Mouse (Mus musculus): ENCODE data around the gene Timmdc1. TPM values are rescaled to one million over a fixed set of nuclear protein-coding genes. Genes with fewer than 3 reads are reported as not detected.

Gene Timmdc1
- total RNA-seq, 2 experiments from 2014 or later = 30.5 to 32.9 TPM

DNA sequence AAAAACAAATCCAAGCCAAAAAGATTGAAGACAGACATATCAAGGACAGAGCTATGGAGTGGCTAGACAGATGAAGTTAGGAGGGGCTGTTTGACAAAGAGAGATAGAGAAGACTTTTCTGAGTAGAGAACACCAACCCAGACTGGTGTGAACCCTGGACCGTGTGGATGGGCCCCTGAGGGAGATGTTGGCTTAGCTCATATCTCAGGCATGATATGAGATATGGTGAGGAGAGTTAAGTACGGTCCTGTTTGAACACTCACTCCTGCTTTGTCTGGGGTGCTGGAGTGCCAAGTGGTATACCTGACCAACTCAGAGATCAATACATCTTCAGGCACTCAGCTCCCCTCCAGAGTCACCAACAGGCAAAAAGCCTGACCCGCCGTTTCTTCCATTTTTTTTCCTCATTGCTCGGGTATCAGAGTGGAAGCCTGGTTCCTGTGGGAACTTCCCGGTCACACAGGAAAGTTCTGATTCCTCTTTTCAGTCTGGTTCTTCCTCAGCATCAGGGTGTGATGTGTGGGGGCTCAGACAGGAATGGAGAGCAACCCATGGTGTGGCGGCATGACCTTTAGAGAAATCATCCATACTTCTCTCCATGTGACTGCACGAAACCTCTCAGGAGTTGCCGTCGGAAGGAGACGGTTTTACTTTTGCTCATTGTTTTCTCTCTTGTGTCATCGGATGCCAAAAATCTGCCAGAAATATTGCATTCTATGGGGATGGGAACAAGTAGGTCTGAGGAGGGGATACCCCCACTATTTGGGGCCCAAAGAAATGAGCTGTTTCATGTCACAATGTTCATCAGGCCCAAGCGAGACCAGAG is 55.2 kb downstream of the Timmdc1 start:
- DNase-seq (ENCODE audit: low spot score in 2 of 2) = no peak

DNA sequence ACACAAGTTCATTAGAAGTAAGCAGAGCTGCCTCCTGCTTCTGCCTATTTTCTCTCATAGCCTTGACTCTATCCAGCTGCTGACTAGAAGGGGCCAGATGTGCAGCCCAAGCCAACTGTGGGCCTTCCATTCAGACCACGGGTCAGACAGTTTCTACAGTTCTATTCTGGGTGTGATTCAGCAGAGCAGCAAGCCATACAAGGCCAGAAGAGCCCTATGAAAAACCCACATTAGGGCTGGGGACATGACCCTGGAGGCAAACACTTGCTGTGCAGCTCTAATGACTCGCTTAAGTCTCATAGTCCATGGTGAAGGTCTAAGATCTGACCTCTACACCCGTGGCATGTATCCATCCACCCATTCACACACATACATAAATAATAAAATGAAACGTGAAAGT is 56.4 kb downstream of the Timmdc1 start:
- DNase-seq (ENCODE audit: low spot score in 2 of 2) = no peak

DNA sequence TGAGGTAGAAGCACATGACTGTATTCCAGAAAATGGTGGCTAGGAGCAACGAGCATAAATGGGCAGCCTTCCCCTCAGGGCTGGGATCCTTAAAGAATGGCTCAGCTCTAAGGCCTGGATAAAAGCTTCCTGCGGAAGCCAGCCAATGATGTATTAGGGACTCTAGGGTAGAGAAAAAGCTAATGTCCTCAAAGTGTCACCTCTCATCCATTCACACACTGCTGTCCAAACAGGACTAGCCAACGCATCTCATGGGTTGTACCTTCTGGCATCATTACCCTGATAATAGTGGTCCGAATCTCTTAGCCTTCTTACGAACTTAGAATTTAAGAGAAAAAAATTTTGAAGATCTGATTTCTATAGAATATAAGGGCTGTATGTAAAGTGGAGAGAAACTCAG is 59.2 kb downstream of the Timmdc1 start:
- no peak for DNase-seq (ENCODE audit: low spot score in 2 of 2)

DNA sequence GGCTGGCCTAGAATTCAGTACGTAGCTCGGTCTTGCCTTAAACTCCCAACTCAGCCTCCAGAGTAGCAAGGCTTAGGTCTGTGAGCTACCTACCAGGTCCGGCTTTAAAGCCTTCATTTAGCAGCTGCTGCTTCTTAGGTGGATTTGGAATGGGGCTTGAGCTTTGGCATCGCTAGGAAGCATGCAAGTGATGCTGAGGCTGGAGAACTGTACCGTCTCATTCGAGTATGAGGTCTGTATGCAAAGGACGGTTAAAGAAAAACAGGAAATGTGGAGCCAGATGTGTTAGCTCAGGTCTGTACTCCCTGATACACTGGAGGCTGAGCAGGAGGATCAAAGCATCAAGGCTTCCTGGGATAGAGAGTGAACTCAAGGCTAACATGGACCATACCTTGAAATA is 60.3 kb downstream of the Timmdc1 start:
- no peak for DNase-seq (ENCODE audit: low spot score in 2 of 2)

DNA sequence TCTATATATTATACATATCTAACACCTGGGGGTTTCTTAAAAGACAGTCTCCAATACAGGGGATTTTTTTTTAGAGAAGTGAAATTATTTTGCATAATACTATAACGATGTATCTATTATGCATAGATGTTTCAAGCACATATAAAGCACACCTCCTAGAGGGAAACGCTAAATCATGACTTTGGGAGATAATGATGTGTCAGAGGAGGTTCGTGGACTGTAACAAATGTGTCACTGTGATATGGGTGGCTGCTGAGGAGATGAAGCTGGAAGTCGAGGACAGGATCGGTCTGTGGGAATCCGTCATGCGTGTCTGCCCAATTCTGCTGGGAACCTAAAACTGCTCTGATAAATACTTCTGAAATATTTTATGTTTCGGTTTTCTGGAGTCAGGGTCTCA is 60.7 kb downstream of the Timmdc1 start:
- no peak for DNase-seq (ENCODE audit: low spot score in 2 of 2)

DNA sequence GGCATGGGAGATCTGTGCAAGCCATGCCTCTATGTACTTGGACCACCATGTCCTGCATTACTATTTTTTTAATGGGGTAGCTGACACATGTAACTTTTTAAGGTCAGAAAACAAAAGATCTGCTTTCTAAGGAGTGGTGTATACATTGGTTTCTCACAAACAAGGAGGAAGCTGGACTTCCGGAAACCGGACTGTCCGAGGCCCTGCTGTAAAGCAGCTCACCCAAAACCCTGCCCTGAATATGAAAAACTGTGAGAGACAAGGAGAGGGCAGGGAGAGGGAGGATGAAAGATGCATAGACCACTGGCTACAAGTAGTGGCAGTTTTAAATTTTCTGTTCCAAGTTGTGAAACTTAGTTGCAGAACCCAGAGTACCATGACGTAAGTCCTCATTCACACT is 62.5 kb downstream of the Timmdc1 start:
- DNase-seq (ENCODE audit: low spot score in 2 of 2) = no peak

DNA sequence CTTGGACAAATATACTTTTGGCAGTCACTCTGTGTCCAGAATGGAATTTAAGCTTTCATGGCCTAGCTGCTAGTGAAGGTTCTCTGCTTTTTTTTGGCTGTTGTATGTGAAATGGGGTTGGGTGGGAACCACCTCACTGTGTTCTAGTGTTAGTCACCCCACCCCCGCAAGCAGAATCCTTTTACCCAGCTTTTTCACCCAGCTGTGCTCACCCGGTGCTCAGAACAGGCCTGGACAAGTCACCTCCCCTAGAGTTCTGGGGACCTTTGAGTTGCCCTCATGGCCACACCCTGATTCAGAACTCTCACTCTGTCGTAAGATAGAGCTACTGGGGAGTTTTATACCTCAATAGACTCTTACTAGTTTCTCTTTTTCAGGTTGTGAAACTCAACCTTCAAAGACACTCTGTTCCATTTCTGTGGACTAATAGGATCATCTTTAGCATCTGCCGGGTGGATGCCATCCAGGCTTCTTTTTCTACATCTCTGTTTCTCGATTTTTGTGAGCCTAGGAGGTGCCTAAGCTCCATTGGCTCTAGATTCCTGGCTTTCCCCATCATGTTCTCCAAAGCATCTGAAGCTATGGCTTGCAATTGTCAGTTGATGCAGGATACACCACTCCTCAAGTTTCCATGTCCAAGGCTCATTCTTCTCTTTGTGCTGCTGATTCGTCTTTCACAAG is 63.7 kb downstream of the Timmdc1 start:
- no peak for DNase-seq (ENCODE audit: low spot score in 2 of 2)

DNA sequence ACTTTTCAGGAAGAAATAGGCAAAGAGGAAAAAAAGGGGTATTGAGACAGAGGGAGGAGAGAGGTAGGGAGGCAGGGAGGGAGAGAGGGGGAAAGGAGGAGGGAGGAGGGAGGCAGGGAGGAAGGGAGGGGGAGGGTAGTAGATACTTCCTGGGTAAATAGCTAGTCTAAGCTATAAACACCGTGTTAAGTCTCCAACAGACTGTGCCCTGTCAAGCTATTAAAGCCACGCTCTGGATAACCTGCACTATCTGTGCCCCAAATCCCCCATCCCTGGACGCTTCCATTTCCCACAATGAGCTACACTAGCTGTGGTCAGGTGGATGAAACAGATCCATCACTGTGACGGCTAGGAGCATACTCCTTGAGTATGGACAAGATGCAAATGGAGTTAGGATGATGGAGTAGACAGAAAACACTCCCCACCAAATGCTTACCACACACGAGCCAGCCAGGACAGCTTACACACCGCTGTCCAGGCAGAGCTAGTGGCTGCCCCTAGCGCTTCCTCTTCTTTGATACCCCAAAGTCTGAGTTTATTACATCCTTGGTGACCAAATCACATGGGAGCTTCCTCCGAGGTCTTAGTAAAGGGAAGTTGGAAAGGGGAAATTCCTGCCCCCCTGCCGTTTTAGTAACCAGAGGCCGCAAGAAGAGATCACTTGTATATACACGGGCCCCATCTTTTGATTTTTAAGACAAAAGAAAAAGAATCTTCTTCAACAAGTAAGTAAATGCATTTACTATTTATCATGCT is 65.5 kb downstream of the Timmdc1 start:
- no peak for DNase-seq (ENCODE audit: low spot score in 2 of 2)

DNA sequence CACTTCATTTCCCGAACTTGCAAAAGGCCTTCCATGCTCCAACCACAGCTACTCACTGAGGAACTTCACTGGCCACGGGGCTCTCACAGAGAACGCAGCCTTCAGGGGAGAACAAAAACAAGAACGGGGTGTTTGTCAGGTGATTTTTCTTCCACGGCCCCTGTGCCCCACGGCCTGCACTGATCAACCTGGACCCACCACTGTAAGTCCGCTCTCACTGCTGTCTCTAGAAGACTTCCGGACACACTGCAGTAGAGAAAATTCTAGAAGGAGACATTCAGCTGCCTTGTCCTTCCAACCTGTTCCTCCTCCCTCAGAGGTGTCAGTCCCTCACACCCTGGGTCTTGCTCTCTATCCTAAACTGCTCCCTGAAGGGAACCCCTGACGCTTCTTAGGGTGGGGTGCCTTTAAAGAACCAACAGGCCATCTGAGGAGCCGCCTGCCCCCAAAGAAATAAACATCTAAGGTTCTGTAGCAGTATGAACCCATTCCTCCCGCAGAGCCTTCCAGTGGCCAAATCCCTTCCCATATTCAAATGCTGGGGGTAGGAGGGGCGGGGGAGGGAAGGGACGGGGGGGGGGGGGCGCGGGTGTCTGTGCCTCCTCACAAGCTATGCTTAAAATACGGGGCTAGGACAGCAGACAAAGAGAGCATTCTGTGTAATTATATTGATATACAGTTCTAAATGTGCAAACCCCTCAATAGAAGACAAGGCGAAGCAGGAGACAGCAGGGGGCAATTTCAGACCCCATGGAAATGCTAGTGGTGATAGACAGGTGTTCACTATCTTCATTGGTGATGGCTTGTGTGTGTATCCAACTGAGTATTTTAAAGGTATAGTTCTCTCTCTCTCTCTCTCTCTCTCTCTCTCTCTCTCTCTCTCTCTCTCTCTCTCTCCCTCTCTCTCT is 66.7 kb downstream of the Timmdc1 start, which contains the start of gene Cd80:
TSS of gene Cd80 (plus strand) at position 51 of the 908 bp plus-strand sequence.
- no peak for DNase-seq (ENCODE audit: low spot score in 2 of 2)

DNA sequence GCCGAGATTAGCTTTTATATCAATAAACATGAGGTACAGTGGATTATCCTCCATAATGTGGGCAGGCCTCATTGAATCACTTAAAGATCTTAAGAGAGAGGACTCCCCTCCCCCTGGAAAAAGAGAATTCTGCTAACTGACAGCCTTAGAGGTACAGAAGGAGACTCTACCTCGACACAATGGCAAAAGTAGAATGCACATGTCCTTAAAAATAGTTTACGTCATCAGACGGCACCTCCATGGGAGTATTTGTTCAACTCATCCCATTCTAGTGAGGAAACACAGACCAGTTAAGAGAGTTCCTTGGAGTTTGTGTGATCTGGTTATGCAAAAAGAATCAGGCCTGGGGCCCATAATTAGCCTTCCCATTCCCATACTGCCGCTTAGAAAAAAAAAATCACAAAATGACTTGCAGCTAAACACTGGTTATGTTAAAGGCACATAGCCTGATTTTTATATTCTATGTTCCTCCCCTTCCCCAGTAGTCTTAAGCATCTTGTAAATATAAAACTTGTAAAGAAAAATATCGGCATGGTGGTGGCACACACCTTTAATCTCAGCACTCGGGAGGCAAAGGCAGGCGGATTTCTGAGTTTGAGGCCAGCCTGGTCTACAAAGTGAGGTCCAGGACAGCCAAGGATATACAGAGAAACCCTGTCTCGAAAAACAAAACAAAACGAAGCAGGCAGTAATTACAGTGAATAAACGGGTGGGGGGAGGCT is 67.8 kb downstream of the Timmdc1 start:
- DNase-seq (ENCODE audit: low spot score in 2 of 2) = no peak

DNA sequence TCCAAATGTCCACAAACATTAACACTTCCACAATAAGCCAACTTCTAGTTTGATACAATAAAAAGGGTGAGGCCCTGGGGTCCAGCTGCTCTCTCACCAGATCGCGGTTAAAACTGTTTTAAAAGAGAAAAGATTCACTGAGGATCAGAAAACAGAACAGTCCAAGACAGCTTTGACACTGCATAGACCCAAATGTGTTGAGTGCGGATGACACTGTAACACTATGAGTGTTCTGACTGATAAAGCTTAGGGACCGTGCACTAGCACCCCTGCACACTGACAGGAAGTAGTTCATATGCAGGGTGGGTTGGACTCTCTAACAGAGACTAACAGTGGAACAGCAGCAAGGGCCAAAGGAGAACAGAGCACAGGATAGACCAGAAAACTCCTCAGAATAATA is 68.5 kb downstream of the Timmdc1 start:
- no peak for DNase-seq (ENCODE audit: low spot score in 2 of 2)

DNA sequence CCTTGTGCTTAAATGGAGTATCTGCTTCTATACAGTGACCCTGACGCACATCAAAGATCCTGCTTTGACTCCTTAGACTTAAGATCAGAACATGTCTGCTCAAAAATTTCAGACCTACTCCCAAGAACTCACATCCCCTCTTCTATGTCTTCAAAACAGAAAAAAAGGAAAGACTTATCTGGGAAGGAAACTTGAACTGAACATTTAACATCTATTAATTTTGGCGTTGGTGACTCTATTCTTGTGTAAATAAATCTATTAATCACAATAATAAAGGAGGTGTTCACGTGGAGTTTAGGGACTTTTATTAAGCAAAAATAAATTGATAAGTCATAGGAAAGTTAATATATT is 69.3 kb downstream of the Timmdc1 start:
- DNase-seq (ENCODE audit: low spot score in 2 of 2) = no peak

DNA sequence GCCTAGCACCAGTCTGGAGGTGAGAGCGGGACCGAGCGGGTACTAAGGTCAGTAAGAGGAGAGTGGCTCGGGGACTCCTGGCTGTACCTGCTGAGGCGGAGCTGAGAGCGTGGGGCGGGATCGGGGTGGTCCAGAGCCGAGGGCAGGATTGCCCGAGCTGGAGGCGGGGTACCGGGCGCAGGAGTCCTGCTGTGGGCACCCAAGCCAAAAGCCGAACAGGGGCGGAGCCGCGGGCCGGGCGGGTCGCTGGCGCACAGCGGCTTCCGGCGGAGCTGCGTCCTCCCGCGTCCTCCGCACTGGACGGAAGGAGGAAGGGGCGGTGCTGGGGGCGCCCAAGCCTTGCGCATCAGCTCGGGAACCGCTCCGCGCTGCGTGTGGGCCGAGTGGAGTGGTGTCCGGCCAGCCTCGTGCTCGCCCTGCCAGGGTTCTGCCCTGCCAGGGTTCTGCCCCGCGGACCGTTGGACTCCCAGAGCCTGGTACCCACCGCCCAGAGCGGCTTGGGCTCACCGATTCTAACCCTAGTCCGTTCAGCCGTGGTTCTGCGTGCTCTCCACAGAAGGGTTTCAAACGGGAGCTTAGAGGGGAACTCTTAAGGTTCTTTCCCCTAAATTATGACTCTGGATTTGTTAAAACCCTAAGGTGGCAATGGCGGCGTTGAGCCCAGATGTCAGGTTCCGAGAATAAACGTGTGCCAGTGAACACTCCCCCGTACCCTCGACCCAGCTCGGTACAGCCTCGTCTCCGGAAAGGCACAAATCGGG is 69.8 kb downstream of the Timmdc1 start, which contains the start of gene Adprh:
TSS of gene Adprh (minus strand) at position 262 of the 761 bp plus-strand sequence.
- DNase-seq (ENCODE audit: low spot score in 2 of 2) = peak; percentile 84 to 91

DNA sequence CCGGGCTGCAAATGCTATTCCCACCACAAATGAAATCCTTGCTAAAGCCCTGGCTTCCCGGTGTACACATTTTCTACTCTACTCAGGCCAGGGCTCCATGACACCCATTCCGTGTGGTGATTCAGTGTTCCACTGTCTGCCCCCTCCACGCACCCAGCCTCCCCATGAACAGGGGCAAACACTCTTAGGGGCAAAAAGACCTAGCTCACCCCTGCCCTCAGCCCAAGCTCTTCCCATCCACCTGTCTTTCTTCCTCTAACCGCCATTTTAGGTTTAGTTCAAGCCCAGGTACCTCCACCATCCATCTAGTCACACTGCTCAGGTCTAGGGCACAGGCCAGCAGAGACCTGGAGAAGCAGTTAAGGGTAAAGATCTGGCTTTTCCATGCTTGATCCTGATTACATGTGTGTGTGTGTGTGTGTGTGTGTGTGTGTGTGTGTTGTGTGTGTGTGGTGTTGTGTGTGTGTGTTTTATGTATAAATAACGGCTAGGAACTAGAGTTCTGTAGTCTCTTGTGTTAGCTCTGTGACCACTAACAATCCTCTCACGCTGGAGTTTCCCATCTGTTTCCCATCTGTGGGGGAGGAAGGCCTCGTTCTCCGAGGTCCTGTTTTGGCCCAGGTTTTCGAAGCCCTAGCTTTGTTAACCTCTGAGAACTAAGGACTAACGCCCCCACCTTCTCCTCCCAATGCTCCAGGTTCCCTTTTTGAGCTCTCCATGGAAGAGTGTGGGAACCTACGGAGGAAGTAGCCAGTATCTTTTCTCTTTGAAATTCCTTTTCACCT is 70.8 kb downstream of the Timmdc1 start:
- DNase-seq (ENCODE audit: low spot score in 2 of 2) = no peak

DNA sequence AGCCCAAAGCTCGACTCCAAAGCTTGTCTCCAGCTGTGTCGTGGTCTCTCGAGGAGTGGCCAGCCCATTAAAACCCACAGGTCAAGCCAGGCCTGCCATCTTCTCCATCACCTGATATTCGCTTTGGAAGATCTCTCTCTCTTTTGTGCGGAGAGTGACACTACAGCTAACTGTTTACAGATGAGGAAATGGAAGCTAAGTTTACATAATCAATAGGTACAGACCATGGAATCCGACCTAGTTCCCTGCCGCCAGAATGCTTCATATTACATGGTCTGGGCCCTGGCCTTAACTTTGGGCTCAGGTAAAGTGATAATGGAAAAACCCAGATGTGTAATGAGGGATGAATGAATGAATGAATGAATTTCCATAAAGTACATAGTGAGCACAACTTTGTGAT is 71.8 kb downstream of the Timmdc1 start:
- DNase-seq (ENCODE audit: low spot score in 2 of 2) = no peak

DNA sequence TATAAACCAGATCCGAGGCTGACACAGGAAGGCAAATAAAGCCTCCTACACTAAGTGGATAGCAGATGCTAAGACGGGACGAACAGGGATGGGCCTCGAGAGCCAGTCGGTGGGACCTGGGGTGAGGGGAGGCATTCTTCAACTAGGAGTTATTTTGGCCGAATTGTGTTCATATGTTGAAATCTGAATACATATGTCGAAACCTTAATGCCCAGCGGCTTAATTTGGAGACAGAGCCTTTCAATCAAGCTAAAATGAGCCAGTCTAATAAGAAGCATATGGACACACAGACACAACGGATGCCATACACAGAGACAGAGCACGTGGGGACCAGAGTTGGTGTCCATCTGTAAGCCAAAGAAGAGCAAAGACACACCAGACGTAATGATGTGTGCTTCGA is 74.0 kb downstream of the Timmdc1 start:
- DNase-seq (ENCODE audit: low spot score in 2 of 2) = no peak
